Comparison of ENCODE assay signal across 16 mouse cellular contexts in the genomic region with DNA sequence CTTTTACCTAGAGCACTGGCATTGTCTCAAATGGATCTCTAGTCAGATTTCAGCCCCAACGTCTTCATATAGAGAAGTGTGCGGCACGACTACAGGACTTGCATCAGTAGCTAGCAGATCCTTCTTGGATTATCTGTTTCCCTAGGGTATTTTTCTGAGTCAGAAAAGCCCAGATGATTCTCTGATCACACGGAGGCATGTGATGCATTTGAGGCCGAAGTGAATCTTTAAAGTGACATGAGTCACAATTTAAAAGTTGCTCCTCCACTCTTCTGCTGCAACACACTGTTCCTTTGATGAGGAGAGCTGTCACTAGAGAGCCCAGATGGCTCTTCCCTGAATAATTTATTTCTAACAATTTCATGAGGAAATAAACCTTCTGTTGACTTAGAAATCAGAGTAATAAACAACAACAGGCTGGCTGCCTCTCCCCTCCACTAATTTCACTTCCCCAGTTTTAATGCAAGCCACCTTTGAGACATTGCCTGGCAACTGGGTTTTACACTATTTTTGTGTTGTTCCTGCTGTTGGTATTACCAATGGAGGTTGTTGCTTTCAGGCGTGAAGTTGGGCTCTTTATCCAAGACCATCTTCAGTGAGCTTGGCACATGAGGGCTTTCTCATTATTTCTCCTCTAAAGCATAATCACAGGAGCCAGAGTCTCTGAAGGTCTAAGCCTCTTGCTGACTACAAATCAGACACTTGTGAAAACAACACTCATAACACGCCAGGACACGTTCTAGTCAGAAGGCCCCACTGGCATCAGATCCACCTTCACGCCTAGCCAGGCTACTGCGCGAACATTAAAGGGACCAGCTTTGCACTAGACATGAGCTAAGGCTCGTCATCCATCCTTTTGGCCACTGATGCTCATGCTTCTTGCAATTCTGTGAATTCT. TPM values are rescaled to one million over a fixed set of nuclear protein-coding genes. Genes with fewer than 3 reads are reported as not detected.
A peak's percentile ranks its signal among the peaks of the same experiment; 100 is the strongest.
DNase-seq lines count a peak whose midpoint lies in the region.
"Had no signal": no experiment of that assay in that cellular context is flagged by ENCODE, and none has a peak within 500 bp of the region (broad histone marks: within the 10 kb centered on the region; RNA-seq: fewer than 3 reads in every experiment).

No protein-coding gene starts in this region.

- no peaks in the 10 kb centered on the region for H3K4me1 ChIP-seq in heart, embryonic 10.5 days
- H3K4me1 ChIP-seq: embryonic facial prominence, embryonic 12.5 days; megakaryocyte, embryonic 14.5 days had no signal

- no peak overlapping the region for H3K4me3 ChIP-seq in heart, embryonic 10.5 days
- H3K4me3 ChIP-seq: embryonic facial prominence, embryonic 12.5 days; heart, embryonic 13.5 days; hindbrain, embryonic 13.5 days; limb, embryonic 13.5 days; megakaryocyte, embryonic 14.5 days had no signal

- no peaks in the 10 kb centered on the region for H3K27me3 ChIP-seq in heart, embryonic 10.5 days (ENCODE audit: insufficient read depth, poor library complexity, severe bottlenecking)
- H3K27me3 ChIP-seq: embryonic facial prominence, embryonic 12.5 days; heart, embryonic 13.5 days; hindbrain, embryonic 13.5 days; limb, embryonic 13.5 days; megakaryocyte, embryonic 14.5 days had no signal

- peak; percentile 72 for DNase-seq in heart, adult 11 months
- DNase-seq in heart, embryonic 10.5 days (ENCODE audit: low spot score) = no peak
- DNase-seq in right cerebral cortex, adult 18-20 months = peak; percentile 51
- DNase-seq in right cerebral cortex, postnatal 4 days = no peak
- peak; percentile 79 for DNase-seq in brain, adult 2 months (ENCODE audit: low read depth, low spot score)
- no peak for DNase-seq in ovary, postnatal 36 days (ENCODE audit: low spot score)
- no peak for DNase-seq in heart, adult 18-20 months
- DNase-seq: cerebellum, postnatal 14 days; kidney, adult 8-10 months; lung, embryonic 14.5 days; thymus, adult 18-20 months had no signal

- no peak overlapping the region for H3K27ac ChIP-seq in heart, embryonic 10.5 days
- H3K27ac ChIP-seq: embryonic facial prominence, embryonic 12.5 days; heart, embryonic 13.5 days; hindbrain, embryonic 13.5 days; limb, embryonic 13.5 days had no signal

- H3K36me3 ChIP-seq in heart, embryonic 10.5 days = no peaks in the 10 kb centered on the region
- H3K36me3 ChIP-seq: embryonic facial prominence, embryonic 12.5 days; heart, embryonic 13.5 days; hindbrain, embryonic 13.5 days; limb, embryonic 13.5 days had no signal

- 85% methylated on average over 12 of the region's 12 CpGs for WGBS in heart, embryonic 10.5 days

- H3K9me3 ChIP-seq in heart, embryonic 10.5 days = no peaks in the 10 kb centered on the region
- H3K9me3 ChIP-seq: embryonic facial prominence, embryonic 12.5 days; heart, embryonic 13.5 days; hindbrain, embryonic 13.5 days; limb, embryonic 13.5 days had no signal

RNA-seq across cellular contexts. Expression of a gene that starts 48.5 kb away (rescaled TPM):
- 67.0 and 69.2 TPM in 2 replicates for polyA plus RNA-seq in heart, embryonic 10.5 days (2016; fragmentation: Nextera tagmentation; extraction: Ambion mirVana)
- 100 to 1,000 TPM; 259 to 260 TPM for total RNA-seq in heart, adult 18-20 months (2021)

Comparison
In these comparisons a context has a peak if more than half of its experiments do, and no peak if none do; other contexts are left out.
1. DNase-seq: peak in heart, adult 11 months (single experiment), right cerebral cortex, adult 18-20 months (single experiment) and brain, adult 2 months (single experiment); none in heart, embryonic 10.5 days (single experiment), right cerebral cortex, postnatal 4 days (single experiment), ovary, postnatal 36 days (single experiment) and heart, adult 18-20 months (0 of 2).